Mouse (Mus musculus): Measurements from ENCODE around the gene Galnt10. TPM values are rescaled to one million over a fixed set of nuclear protein-coding genes. Genes with fewer than 3 reads are reported as not detected.

Galnt10 gene
- total RNA-seq, 1 experiment from 2014 or later: 39.8 TPM

DNA sequence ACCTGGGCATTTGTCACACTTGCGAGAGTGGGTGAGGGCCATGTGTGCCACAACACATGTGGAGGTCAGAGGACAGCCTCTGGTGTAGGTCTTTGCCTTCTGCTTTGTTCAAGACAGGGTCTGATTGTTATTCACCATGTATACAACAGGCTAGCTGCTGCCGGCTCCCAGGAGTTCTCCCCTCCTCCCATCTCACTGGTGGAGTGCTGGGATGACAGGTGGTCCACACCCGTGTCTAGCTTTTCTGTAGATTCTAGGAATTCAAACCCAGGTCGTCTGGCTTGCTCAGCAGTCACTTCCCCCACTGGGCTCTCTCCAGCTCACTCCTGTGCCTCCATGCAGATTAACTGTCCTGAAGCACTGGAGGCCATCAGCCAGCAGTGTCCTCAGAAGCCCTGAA is 80.7 kb downstream of the Galnt10 start:
- no peak for DNase-seq

DNA sequence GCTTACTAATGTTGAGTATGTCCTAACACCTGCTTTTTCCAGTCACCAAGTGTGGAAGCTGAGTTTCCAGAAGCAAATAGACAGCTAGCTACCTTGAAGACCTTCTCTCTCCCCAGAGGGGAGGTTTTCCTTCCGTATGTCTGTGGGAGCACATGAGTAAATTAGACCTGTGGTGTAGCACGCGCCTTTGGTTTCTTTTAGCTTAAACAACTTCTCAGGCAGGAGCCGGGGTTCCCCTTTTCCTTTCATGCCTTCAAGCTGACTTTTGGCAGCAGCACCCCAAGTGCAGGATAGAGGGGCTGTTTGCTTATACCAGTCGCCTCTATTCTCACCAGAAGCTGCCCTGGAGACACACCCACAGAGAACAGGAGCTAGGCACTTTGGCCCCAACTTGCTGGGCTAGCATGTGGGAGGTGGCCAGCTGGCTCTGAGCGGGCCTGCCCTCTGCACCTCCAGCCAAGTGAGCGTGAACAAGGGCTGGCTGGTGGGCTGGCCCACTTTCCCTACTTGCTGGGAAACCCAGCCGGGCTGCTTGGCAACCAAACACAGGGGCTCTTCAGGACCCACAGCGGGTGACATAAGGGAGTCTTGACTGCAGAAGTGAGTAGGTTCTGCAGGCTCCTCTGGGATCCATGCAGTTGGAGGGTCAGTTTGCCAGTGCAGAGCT is 82.2 kb downstream of the Galnt10 start:
- no peak for DNase-seq

DNA sequence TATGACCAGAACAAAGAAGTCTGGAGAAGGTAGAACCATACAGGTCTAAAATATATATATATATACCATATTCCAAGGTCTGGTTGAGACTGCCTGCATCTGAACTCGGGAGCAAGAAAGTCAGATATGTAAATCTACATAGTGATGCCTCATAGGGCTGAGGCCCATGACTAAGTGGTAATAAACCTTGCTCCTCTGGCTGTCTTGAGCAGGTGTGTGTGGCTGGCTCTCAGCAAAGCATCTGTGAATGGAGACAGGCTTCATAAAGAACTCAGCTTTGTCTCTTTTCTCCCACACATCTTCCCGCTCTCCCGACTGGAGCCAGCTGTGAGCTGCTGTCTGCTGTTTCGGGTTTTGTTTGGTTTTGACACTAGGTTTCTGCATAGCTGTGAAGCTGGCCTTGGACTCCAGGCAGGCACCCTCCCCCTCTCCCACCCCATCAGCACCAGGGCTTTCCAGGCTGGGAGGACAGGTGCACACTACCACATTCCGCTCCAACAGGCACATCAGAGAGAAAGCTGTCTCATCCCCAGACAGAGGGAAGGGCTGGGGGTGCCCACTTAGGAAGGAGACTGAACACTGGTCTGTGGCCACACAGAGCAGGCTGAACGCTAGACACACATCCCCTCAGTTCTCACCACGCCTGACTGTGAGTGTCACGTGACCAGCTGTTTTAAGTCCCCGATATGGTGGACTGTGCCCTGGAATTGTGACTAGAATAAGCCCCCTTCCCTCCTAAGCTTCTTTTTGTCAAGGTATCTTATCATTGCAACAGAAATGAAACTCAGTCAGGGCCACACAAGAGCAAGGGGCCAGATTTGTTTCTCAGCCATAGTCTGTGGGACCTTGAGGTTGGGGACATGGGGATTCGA is 87.4 kb downstream of the Galnt10 start:
- DNase-seq: no peak

DNA sequence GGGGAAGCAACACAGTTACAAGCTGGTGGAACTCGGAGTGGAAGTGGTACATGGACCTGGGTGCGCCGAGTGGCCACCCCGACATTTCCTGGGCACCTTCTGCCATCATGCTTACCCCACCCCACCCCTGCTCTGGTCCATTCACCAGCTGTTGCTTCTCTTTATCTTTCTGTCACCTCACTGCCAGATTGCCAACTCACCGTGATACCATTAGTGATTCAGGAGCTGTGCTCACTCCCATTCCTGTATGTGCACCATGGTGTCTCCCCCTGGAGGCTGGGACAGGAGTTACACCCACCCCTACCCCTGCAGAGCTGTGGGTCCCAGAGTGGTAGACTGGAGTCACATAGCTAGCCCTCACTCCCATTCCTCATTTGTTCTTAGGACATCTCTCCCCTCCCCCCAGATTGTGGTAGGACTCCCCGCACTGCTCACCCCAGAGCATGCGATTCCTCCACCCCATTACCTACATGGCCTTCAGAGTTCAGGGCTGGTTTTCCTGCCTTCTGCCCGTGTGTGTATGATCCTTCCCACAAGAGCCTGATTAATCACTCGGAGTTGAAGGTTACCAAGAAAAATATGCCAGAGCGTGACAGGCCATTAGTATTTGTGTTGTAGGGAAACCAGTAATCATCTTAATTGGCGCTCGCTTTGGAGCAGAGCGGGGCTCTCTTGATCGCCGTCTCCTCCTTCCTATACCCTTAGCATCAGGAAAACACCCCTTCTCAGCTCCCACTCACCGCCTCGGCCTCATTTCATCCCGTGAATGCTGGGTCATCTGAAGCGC is 102.2 kb downstream of the Galnt10 start:
- DNase-seq: peak; percentile 69

DNA sequence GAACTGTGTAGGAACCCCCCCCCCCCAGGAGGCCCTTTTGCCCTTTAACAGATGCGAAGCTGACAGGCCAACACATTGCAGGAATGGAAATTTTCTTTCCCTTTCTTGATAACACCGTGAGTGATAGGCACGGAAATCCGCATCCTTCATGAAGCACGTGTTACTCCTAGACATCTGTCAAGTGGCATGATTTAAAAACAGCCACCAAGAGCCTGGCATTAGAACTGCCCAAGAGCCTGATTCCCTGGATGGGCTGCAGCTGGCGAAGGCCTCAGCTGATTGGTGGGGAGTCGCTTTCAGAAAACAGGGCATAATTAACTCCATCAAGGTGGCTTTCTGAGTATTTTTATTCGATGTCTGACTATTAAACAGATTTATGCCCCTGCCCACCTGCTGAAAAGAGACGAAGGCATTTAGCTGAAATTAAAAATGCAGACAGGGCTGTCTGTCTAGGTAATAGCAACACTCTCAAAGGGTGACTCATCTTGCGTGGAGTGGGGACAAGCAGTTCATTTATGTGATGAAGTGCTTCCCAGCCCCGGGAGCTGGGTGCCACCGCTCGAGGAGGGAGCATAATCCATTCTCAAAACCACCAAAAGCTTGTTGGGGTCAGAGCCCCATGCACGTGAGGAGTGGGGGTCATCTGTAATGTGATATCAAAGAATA is 108.4 kb downstream of the Galnt10 start:
- no peak for DNase-seq

DNA sequence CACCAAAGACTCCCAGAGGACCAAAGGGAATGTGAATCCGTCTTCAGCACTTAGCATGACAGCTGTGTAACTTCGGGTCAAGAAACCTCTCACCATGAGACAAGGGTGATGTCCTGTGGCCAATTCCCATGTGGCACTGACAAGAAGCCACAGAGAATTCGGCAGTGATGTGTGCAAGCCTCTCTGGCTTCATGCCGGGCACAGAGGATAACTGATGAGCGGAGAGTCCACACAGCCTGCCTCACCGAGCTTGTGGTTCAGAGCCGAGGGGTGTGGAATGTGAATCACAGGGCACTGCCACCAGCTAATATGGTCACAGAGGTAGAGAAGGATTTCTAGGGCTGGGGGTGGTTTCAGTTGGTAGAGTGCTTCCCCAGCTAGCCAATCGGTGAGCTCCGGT is 113.4 kb downstream of the Galnt10 start:
- DNase-seq: no peak

DNA sequence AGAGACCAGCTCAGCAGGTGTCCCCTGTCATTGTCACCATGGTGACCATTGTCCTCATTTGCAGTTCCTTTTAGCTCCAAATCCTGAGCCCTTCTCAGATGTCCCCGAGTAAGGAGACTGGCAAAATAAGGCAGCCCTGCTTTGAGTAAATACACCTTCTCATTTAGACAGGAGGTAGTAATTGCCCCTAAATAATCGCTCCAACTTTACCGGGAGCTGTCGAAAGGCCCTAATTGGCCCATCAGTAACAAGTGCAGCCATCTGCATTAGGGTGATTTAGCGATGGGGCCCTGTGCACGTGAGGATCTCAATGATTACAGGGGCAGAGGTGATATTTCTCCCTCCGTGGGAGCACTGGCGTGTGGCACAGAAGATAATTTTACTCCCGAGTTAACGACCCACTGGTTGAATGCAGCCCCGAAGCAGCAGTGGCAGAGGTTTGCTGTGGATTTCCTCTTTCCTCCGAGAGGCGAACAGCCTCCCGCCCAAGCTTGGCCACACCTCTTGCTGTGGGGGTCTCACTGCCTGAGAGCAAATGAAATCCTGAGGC is 115.3 kb downstream of the Galnt10 start:
- DNase-seq: no peak

DNA sequence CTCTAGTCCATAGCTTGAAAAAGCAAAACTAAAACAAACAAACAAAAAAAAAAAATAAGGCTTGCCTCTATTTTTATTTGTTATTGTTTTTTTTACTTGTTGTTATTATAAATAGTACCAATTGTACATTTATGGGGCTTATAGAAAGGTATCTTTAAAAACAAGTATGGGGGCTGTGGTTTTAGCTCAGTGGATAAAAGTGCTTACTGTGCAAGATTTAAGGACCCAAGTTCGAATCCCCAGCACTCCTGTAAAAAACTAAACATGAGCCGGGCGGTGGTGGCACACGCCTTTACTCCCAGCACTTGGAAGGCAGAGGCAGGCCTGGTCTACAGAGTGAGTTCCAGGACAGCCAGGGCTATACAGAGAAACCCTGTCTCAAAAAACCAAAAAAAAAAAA is 116.1 kb downstream of the Galnt10 start:
- DNase-seq: no peak

DNA sequence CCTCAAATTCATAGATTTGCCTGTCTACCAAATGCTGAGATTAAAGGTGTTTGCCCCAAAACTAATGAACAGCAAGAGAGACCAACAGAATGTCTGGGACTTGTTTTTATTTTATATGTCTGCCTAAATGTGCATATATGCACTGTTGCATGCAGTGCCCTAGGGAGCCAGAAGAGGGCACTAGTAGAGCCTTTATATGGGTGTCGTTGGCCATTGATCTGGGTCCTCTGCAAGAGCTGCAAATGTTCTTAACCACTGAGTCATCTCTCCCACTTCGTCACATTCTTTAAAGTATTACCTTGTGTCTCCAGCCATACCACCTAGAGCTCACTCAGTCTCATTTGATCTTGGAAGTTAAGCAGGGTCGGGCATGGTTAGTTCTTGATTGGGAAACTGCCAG is 118.9 kb downstream of the Galnt10 start:
- no peak for DNase-seq

DNA sequence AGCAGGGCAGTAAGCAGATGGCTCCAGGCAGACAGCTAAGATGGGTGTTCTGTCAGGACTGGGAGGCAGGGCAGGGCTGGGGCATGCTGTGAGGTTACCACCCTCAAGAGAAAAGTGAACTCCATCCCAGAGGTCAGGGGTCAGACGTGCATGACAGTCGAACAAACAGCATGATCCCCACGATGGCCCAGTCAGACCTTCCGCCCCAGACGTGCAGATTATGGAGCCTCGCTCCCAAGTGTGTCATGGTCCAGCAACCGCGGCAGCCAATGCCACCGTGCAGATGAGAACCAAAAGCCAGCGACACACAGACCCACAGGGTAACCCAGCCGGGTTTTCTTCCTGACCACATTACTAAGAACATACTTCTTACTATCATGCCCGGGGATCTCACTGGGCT is 121.4 kb downstream of the Galnt10 start:
- no peak for DNase-seq

DNA sequence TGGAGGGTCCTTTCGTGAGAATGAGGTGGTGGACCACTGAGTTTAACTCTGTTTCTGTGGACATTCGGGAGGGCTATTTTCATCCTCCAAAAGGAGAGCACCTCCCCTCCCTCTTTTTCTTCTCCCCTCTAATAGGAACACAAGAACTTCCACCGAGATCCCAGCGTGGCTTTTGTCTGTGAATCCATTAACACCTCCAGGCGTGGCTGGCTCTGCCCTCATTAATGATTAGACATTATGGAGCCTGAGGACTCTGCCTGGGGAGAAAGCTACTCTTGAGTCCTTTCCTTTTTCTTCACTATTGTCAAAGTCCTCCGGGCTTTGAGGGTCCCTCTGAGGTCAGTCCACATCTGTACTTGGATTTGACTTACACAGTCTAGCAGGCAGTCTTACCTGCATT is 121.9 kb downstream of the Galnt10 start:
- DNase-seq: no peak

DNA sequence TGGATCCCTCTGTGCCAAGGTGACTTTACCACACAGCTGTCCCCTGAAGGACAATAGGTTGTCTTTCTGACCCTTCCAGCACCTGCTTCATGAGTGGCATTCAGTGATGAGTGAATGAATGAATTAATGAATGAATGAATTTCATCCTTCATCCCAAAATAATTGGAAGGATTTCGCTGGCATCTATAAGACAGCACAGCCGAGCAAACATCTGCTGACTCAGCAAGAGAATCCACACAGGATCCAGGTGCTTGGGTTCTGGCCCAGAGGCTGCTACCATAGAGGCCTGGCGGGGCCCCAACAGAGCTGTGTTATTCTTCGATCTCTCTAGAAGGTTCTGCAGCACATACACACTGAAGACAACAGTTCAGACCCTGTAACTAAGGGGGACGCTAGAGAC is 125.5 kb downstream of the Galnt10 start:
- DNase-seq: no peak

DNA sequence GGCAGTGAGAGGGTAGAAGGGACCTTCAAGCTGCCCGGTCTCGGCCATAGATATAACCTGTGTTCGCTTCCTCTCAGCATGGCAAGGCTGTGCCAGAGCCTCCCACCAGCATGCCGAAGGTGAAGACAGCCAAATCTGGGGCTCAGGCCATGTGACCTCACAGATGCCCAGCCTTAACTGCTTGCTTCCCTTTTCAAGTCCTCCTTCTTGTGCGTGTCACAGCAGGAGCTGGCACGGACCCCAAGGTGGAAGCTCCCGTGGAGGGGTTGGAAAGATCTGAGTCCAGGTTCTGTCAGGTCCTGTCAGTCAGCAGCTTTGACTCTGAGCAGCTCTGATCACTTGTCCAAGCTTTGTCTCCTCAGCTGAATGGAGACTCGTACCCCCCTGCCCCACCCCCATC is 126.4 kb downstream of the Galnt10 start:
- no peak for DNase-seq

DNA sequence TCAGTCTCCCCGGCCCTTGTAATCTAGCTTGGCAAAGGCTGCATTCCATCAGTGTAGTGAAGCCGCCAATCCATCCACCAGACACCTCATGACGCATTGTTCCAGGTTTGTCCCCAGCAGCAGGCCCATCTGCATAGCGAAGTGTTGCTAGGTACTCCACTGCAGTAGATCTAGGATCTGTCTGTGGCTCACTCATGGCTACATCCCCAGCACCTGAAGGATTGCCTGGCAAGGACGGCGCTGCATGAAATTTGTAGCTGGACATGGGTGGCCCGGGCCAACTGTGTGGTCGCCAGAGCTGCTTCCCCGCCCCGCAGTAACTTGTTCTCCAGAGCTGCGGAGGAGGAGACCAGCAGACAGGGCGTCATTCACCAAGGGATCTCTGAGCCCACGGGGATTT is 128.2 kb downstream of the Galnt10 start:
- no peak for DNase-seq

DNA sequence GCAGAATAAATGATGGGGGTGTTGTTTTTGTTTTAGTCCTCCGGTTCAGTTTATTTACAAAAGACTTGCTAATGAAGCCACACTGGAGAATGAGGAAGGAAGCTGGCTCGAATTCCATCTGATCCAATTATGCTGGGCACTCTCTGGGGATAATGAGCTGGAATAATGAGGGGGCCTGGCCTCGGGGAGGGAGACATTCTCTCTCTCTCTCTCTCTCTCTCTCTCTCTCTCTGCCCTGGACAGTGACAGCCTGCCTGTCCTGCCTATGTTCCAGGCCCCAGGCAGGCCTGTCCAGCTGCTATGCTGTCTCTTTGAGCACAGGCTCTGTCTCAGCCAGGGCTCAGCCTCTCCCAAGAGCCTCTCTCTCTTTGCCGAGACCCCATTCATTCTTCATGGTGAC is 128.7 kb downstream of the Galnt10 start:
- DNase-seq: no peak

DNA sequence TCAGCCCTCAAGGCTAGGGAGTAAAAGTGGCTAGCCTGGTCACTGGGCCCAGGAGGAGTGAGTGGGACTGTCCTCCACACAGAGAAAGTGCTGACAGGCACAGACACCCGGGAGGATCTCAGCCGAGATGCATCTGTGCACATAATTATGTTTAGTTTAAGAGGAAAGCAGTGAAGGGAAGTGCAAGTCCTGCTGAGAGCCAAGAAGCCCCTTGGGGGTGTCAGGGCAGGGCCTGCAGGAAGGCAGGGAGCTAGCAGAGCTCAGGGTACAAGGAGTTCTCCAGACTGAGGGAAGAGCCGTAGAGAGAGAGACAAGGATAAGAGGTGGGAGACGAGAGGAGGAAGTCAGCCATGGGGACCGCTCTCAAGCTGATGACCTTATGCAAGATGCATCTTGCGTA is 130.6 kb downstream of the Galnt10 start:
- DNase-seq: no peak

DNA sequence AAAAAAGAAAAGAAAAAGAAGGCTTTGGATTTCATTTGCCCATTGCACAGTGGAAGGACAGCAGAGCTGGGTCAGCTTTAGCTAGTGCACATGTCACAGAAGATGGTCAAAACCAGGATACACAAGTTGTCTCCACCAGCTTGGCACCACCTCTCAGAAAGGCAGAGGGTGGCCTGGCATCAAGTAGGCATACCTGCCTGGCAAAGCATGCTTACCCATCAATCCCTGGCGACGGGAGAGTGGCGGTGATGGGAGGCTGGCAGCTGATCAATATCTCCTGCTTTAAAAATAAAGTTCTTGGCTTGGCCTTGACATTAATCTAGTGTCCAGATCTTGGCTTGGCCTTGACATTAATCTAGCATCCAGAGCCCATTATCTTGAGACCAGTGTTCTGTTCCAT is 131.3 kb downstream of the Galnt10 start:
- DNase-seq: no peak

DNA sequence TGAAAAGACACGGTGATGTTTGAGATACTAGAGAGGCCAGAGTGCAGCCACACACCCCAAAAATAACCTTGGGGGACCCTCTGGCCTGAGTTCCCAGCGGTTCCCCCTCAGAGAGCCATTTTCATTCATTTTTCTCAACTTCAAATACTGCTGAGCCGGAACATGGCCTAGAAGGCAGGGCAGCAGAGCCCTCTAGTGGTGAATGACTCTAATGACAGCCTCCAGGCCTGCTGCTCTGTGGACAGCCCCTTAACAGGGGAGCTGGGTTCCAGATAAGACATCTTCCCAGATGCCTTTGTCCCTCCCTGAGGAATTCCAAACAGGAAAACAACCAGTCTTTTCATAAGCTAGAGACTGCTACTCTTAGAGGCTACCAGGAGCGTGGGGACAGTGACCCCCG is 133.1 kb downstream of the Galnt10 start:
- peak; percentile 64 for DNase-seq

DNA sequence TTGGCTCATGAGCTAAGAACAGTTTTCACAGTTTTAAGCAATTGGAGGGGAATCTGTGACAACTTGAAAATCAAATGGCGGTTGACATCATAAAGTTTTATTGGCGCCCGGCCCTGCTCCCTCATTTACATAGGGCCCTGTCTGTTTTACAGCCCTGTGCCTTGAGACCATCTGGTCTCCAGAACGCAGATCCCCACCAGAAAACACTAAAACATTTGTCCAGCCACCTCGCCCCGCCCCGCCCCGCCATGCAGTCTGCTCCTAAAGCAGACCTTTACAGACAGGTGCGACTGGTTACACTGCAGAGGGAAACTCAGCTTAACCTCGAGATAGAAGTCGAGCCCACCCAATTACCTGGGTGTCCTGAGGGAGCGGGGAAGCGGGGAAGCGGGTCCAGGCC is 134.6 kb downstream of the Galnt10 start:
- DNase-seq: no peak

DNA sequence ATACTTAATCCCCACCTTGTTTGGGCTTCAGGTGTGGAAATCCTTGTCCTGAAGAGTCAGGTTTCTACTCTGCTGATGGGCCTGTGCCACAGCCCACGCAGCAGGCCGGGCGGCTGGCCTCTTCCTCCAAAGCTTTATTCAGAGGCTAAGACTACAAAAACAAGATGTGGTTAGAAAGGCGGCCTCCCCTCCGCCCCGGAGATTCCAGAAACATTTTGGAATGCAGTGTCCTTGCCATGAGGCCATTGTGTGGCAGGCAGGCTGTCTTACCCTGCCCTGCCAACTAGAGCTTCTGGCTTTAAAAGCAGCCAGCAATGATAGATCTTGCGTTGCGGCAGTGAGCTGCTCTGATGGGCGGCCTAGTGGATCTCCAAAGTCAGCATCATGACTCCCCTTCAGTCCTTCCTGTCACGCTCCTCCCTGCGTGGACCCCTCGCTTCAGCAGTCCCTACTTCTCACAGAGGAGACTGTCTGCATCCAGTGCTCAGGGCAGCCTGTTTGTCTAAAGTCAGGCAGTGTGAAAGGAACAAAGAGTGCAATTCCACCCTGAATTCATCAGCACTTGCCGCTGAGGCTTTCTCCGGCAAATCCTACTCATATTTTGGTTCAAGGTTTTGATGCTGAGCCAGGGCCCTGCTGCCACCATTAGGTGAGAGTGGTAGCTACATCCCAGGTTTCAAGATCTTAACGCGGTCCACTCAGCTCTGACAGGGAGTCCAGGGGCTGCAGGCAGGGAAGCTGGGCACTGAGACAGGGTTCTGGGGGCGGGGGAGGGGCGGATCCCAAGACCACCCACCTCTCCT is 141.6 kb downstream of the Galnt10 start:
- DNase-seq: peak; percentile 56

DNA sequence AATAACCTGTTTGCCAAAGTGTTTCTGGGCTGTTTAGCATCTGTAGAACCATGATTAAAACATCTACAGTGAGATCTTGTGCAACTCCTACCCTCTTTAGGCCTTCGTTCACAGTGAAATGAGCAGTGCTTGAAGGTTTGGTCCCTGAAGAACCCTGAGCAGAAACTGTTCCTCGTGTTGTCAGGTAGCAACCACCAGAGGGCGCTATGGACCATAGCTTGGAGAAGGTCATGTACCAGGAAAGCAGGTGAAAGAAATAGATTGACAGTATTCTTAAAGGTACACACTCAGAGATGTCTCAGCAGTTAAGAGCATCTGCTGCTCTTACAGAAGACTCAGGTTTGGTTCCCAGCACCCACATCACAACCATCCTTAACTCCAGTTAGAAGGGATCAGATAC is 142.7 kb downstream of the Galnt10 start:
- DNase-seq: peak; percentile 80

Data from adrenal gland, postnatal 14 days (tissue).